Mouse (Mus musculus) CD8-positive naive resting alpha-beta T cell, adult 2 months (primary cell): ENCODE measurements around the gene Klhl29.
"Not testable (repeated sequence)": the region's sequence is repeated elsewhere in the genome, so short reads cannot be mapped to it uniquely, and the experiment has no call there.

ENCODE experiments used
- DNase-seq, 2 experiments: peaks; one replicate each; pipeline ENCODE4 v3.0.0; 2022; ENCODE audit warnings: low read depth in 2 of 2, low spot score in 2 of 2

Klhl29 gene

GRCm38 (mm10) chr12:5358497-5358896 is 17.0 kb downstream of the Klhl29 start:
- no peak for DNase-seq

DNA sequence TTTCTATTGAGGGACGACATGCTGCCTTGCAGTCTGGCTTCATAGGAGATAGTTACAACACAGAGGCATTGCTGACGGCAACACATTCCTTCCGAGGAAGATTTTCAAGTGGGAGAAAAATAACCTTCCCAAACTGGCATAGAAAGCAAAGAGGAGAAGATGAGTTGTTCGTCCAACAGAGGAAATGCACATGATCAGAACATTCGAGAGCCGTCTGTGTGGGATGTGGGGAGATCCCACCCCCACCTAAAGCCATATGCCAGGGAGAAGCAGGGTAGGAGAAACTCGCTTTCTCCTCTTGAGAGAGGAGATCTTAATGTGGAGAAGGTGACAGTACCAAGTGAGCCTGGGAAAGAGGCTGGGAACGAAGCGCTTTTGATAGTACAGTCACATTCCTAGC is 22.1 kb downstream of the Klhl29 start:
- no peak for DNase-seq

DNA sequence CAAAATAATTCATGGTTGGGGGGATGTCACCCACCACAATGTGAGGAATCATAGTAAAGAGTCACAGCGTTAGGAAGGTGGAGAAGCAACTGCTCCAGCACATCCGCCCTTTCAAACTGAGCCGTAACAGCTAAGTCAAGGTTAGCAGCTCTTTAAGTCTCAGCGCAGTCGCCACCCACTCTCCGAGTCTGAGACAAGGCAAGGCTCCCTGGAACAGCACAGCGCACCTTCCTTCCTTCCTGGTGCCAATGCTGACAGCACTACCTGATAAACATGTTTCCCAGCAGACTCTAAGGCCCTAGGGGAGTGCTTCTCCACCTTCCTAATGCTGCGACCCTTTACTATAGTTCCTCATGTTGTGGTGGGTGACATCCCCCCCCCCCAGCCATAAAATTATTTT is 22.7 kb downstream of the Klhl29 start:
- no peak for DNase-seq

DNA sequence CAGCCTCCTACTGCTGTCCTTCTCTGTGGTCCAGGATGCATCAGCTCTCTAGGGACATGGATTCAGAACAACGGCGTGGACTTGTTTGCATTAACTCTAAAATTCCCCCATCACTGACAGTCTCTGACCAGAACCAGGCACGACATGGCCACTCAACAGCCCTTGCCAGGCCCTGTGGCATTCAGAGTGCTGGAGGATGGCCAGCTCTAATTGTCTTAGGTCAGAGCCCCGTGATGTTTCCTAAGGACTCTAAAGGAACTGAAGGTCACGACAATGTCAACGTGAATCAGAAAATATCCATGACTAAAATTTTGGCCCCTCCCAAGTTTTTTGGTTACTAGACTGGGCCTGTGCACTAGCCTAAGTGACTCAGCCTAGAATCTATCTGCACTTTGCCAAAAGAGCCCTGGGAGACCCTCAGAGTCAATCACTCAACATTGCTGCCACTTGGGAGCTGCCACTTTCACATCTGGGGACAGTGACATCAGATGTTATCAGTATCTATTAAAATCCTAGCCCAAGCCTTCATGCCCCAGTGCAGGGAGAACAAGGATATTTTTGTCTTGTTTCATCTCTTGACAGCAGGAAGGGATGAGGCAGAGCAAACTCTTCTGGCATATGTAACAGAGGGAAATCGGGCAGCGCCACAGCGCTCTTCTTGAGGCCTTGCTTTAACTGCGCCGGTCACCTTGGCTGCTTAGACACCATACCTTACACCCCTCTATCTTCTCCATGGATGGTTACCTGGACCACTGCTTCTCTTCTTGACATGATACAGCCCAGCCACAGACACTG is 24.8 kb downstream of the Klhl29 start:
- no peak for DNase-seq

GRCm38 (mm10) chr12:5345088-5345487 is 30.4 kb downstream of the Klhl29 start:
- no peak for DNase-seq

DNA sequence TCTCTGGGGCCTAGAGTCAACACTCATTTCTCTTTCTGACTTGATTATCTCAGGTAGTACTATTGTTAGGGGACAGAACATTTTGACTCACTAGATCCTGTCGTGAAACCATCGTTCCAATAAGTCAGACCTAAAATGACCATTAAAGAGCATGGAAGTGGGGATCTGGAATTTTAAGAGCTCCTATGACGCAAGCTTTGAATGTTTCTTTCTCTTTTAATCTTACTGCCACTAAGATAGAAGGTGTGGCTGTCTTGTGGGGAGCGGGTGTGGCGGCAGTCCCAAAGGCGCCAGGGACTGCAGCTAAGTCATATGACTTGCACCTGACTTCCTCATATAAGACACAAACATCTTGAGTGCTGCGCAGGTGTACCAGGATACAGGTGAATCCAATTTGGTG is 31.0 kb downstream of the Klhl29 start:
- not testable (repeated sequence) for DNase-seq

DNA sequence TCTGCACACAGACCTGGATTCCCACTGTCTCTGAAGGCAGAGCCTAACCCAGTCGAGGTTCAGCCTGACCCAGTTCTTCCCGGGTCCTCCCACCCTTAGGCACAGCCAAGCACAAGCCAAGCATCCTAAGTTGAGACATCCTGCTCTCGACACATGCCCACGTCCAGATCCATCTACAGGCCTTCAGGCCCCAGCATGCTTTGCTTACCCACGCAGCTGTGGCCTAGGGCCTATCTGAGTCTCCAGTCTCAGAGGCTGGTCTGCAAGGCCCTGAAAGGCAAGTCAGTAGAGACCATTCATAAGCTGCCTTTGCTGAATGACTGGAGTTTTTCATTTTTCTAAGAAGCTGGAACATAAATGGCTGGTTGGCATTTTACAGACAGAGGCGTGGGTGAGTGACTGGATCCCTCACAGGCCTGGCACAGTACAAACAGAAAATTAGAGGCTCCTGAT is 35.3 kb downstream of the Klhl29 start:
- no peak for DNase-seq

DNA sequence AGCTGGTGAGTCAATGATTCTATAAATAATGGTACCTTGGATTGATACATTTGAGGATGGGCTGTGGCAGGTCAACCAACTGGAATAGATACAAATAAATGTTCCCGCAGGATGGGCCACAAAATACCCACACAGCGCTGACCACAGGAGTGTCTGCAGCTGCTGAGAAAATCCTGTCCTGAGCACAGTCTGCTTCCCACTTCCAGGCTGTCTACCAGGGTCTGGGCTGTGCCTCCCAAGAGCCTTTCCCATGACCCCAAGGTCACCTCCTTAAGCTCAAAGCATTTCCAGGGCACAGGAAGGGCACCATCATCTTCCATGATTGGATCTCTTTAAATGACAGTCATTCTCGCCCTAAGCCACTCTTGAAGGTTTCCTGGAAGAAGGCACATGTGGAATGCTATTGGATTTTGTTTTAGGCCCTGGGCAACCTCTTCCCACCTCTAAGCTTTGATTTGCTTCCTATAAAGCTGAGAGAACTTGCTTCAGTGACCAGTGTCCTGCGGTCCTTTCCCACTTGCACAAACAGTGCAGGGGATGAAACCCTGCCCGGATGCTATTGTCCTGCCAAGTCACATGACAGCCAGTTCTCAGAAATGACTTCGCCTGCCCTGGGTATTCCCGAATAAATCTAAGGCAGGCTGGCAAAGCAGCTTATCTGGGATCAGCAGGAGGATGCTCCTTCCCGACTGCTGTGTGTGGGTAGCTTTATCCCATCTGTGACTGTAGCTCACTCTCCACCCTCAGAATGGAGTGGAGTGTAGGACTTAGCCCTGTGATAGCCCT is 38.4 kb downstream of the Klhl29 start:
- DNase-seq: no peak

DNA sequence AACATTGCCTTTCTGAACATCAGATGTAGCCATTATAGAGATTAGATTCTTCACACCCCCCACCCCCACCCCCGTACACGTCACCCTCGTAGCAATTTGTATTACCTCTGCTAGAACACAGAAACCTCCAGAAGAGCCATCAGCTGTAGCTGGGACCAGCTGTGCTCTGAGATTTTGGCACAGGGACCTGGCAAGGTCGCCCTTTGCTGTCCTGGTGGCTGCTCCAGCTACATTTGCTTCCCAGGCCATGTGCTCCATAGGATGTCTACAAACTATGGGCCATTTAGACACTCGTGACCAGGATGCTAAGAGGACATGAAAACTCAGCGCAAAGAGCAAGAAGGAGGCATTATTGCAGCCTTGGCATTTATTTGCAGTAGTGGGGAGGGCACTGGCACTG is 39.2 kb downstream of the Klhl29 start:
- no peak for DNase-seq

GRCm38 (mm10) chr12:5334956-5335355 is 40.5 kb downstream of the Klhl29 start:
- no peak for DNase-seq

DNA sequence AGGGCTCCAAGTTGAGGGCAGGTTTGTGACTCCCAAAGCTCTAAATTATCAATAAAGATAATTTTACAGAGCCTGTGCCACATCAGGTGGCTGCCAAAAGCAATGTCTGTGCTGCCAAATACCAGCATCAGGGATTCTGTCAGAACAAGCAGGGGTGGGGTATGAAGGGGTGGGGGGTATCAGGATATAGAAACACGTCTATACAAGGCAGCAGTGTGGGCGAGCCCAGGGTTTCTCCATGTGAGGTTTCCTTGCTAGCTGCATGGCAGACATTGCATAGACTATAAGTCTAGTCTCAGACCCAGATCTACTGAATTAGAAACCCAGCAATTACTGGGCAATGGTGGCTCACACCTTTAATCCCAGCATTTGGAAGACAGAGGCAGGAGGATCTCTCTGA is 41.3 kb downstream of the Klhl29 start:
- DNase-seq: no peak

DNA sequence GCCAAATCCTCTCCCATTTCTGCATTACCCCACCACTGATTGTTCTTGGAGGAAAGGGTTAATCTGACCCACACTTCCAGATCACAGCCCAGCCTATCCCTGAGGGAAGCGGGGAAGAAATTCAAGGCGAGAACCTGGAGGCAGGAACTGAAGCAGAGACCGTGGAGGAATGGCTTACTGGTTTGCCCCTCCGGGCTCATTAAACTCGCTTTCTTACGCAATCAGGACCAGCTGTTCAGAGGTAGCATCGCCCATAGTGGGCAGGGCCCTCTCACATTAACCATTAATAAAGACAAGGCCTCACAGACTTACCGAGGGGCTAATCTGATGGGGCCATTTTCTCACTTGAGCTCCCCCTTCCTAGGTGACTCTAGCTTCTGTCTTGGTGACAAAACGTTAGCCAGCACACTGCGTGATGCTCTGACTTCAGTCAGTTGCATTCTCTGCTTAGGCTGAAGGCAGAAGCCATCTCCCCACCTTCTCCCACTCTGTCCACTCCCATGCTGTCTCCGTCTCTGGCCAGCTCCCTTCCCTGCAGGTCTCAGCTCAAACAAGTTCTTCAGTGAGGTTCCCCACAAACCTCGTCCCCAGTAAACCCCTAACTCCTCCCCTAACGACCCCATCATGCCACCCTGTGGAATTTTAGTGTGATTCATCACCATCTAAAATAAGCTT is 43.5 kb downstream of the Klhl29 start:
- no peak for DNase-seq

DNA sequence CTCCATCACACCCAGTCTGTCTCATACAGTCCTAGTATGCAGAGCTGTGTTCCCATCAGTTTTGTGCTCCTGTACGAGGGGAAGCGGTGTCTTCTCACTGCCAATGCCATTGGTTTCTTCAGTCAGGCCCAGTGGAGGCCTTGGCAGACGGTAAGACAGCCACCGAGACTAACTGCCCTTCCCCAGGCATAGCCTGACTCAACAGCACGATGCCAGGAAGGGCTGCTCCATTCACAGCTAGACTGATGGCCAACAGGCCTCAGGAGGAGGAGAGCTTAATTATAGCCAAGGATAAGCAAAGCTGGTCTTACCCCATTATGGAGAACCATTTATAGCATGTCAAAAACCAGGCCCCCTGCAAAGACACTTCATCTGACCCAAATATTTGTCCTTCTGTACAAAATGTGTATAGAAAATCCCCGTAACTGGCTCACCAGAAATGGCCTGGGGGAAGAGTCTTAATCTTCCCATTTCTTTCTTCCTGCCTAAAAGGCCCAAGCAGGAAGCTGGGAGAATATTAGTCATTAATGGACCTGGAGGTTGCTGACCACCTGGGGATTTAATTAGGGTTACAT is 44.9 kb downstream of the Klhl29 start:
- no peak for DNase-seq

DNA sequence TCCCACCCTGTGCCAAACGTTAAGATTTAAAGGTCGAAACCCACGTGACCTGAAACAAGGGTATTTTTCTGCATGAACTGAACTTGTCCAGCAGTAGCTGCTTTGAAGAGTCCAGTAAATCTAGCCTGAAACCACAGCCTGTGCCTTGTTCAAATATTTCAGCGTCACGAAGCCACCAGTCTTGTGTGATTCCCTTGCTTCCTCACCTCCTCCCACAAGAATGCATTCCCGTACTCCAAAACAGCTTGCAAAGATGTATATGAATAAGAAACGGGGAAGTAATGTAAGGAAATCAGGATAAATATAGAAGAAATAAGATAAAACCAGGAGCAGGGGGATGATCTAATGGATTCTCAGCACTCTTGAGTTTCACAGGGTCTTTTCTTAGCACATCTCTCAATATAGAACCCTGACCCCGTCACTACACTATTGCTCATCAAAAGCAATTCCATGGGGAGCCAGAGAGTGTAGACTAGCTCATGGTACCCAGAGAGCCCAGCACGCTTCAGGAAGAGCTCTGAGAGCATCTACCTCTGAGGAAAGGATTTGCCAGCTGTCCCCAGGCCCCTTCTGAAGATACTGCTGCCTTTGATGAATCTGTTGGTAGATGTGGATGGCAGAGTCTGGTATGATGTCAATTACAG is 52.9 kb downstream of the Klhl29 start:
- DNase-seq: no peak

DNA sequence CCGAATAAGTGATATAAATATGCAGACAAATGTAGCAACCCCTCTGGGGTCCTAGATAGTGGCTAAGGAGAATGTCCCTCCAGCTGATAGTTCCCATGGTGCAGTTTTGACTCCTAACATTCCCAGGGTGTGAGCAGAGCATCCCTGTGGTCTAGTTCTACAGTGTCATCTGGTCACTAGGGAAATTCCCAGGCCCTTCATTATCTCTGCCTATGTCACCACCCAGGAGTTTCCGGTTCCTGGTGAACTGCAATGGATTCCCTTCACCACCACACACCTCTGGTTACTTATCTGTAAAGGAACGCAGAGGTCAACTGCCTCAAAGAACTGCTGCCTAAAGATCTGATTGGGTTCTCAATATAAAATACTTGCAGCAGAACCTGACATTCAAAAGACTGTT is 54.5 kb downstream of the Klhl29 start:
- DNase-seq: no peak

DNA sequence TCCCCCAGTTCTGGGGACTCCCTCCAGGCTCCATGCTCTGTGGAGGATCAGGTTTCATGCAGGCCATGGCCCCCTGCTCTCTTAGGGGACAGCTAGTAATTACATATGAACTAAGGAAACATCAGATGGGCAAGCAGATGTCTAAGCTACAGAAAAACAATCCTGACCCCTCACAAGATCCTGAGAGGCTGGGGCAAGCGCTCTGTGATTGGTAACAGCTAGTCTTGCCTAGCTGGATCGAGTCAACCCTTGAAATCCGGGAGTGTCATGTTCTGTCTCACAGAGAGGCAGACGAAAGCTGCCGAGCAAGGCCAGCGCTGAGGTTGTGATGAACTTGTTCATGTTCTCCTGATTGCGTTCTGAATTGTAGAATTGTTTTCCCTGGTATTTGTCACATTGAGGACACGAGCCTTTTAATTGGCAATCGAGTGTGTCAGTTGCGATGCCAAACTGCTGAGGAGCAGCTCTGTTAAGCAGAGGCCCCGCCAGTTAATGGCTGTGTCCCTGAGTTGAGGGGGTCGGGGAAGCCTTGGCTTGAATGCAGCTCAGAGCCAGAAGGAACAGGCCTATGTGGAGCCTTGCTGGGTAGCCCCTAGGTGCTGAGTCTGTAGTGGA is 56.0 kb downstream of the Klhl29 start:
- DNase-seq: no peak

- no peak for DNase-seq
Observed at GRCm38 (mm10) chr12:5316029-5316567, 59.4 kb downstream of the Klhl29 start.

GRCm38 (mm10) chr12:5307923-5308322 is 67.6 kb downstream of the Klhl29 start:
- DNase-seq: no peak

- DNase-seq: no peak
Observed at GRCm38 (mm10) chr12:5305466-5305865, 70.0 kb downstream of the Klhl29 start.

DNA sequence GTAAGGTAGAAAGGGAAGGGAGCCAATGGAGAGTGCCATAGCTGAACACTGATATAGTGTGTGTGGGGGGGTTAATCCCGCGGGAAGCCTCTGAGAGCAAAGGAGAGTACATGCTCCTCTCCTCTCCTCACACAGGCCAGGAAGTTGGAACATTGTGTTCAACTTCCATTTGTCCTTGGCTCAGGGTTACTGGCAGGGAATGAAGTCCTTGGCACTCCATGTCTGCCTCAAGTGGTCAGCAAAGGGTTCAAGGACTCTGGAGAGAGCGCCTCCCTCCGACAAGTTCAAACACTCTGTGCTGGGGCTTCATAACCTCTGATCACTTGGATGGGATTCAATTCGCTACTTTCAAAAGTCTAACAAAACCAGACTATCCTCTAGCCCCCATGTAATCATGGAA is 71.6 kb downstream of the Klhl29 start:
- DNase-seq: no peak
